Mouse (Mus musculus) hindbrain, embryonic 13.5 days (tissue): Measurements from ENCODE around the gene Ago4. TPM values are rescaled to one million over a fixed set of nuclear protein-coding genes. Genes with fewer than 3 reads are reported as not detected.
A peak's percentile ranks its signal among the peaks of the same experiment; 100 is the strongest.
"Not testable (repeated sequence)": the region's sequence is repeated elsewhere in the genome, so short reads cannot be mapped to it uniquely, and the experiment has no call there.

ENCODE experiments used
- ATAC-seq: fragments of 200-750 bp; cut with Nextera tagmentation; 2 replicates; pipeline ENCODE4 v1.8.0; 2017; ENCODE audit warnings: moderate TSS enrichment; ENCODE audit not compliant: low FRiP score
- H3K27ac ChIP-seq: fragments of 300-500 bp; sonication (generic); 2 replicates; pipeline ENCODE4 v1.5.1; 2015; ENCODE audit warnings: inconsistent platforms, mild to moderate bottlenecking, moderate library complexity
- H3K27me3 ChIP-seq: fragments of 300-500 bp; sonication (generic); 2 replicates; pipeline ENCODE4 v1.6.1; 2015; ENCODE audit warnings: mild to moderate bottlenecking, inconsistent platforms
- H3K36me3 ChIP-seq: fragments of 300-500 bp; sonication (generic); 2 replicates; pipeline ENCODE4 v1.6.1; 2015; ENCODE audit warnings: mild to moderate bottlenecking, inconsistent platforms
- H3K4me1 ChIP-seq: fragments of 300-500 bp; sonication (generic); replicated peaks from 2 replicates; pipeline ENCODE4 v1.6.1; 2015; ENCODE audit warnings: inconsistent platforms
- H3K4me2 ChIP-seq: fragments of 300-500 bp; sonication (generic); 2 replicates; pipeline ENCODE4 v1.6.1; 2015; ENCODE audit warnings: inconsistent platforms, mild to moderate bottlenecking, moderate library complexity
- H3K4me3 ChIP-seq: fragments of 300-500 bp; sonication (generic); 2 replicates; pipeline ENCODE4 v1.5.1; 2015; ENCODE audit warnings: mild to moderate bottlenecking, inconsistent platforms
- H3K9ac ChIP-seq: fragments of 300-500 bp; sonication (generic); 2 replicates; pipeline ENCODE4 v1.6.1; 2015; ENCODE audit warnings: mild to moderate bottlenecking, inconsistent platforms
- H3K9me3 ChIP-seq: fragments of 300-500 bp; sonication (generic); 2 replicates; pipeline ENCODE4 v1.6.1; 2016; ENCODE audit warnings: inconsistent platforms
- WGBS: fragments of 180-500 bp; shearing (Covaris S2); methylation state at CpG from one replicate; pipeline ENCODE4 v1.1.7; 2015; 5-methylcytosine and 5-hydroxymethylcytosine counted together
- polyA plus RNA-seq: library from polyadenylated mRNA; unstranded; fragments of >200 nt; fragmentation: Nextera tagmentation; extraction: Ambion mirVana; gene quantifications from 2 replicates; pipeline ENCODE4 v1.2.1, GENCODE M21; 2015

Gene Ago4
- polyA plus RNA-seq, 1 experiment from 2014 or later: 10.0 TPM

DNA sequence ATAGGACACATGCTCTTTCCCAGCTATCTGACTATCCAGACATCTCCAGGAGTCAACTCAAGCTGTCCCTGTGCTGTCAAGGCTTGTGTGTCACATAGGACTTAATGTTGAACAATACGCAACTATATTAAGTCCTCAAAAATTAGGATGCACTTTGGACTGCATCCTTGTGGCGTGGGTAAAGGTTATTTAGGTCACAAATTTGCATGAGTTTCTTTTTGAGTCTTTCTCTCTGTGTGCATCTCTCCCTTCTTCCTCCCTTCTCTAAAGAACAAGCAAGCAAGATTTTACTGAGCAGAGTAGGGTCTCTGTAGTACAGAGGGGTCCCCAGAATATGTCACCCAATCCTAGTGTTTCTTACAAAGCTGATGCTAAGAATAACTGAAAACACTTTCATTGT, 12.9 kb upstream of the Ago4 start:
- no peak overlapping the region for H3K4me3 ChIP-seq
- H3K36me3 ChIP-seq: no peaks in the 10 kb centered on the region
- H3K9ac ChIP-seq: no peak overlapping the region
- no peaks in the 10 kb centered on the region for H3K4me1 ChIP-seq
- no peak for ATAC-seq
- H3K27ac ChIP-seq: no peak overlapping the region
- H3K27me3 ChIP-seq: 0 out of 2 replicates have a peak, but pooled peaks cover under 1% of the 10 kb centered on the region
- 78% methylated on average over 2 of the region's 2 CpGs for WGBS
- no peaks in the 10 kb centered on the region for H3K9me3 ChIP-seq
- no peak overlapping the region for H3K4me2 ChIP-seq

DNA sequence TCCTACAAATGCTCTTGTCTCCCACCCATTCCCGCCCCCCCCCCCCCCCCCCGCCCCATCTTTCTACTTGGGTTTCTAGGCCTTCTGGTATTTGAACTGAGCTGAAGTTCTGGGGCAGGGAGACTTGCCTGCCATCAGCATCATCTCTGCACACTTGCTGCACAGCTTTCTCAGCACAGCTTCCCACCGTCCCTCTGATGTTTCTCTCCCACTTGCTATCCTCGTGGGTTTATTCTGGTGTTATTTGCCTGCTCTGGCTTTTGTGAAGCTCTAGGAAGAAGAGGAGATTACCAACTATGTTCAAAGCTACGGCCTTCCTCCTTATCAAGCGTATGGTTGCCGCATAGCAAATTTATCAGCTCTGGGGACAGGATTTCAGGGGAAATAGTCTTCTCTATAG, 12.4 kb upstream of the Ago4 start:
- no peak overlapping the region for H3K27ac ChIP-seq
- H3K4me2 ChIP-seq: no peak overlapping the region
- no peaks in the 10 kb centered on the region for H3K36me3 ChIP-seq
- H3K9ac ChIP-seq: no peak overlapping the region
- no peaks in the 10 kb centered on the region for H3K9me3 ChIP-seq
- H3K4me1 ChIP-seq: no peaks in the 10 kb centered on the region
- no peaks in the 10 kb centered on the region for H3K27me3 ChIP-seq
- whole genome bisulfite sequencing: 82% methylated on average over 5 of the region's 7 CpGs
- H3K4me3 ChIP-seq: no peak overlapping the region
- no peak for ATAC-seq

- WGBS: 72% methylated on average over 1 of the region's 1 CpGs
- Histone ChIP-seq H3K9ac (no peak overlapping the region), H3K27ac (no peak overlapping the region), H3K27me3 (no peaks in the 10 kb centered on the region), H3K4me2 (no peak overlapping the region), H3K36me3 (no peaks in the 10 kb centered on the region), H3K9me3 (no peaks in the 10 kb centered on the region), H3K4me1 (no peaks in the 10 kb centered on the region), H3K4me3 (no peak overlapping the region)
- no peak for ATAC-seq
Observed at GRCm38 (mm10) chr4:126545016-126545415, 11.7 kb upstream of the Ago4 start.

DNA sequence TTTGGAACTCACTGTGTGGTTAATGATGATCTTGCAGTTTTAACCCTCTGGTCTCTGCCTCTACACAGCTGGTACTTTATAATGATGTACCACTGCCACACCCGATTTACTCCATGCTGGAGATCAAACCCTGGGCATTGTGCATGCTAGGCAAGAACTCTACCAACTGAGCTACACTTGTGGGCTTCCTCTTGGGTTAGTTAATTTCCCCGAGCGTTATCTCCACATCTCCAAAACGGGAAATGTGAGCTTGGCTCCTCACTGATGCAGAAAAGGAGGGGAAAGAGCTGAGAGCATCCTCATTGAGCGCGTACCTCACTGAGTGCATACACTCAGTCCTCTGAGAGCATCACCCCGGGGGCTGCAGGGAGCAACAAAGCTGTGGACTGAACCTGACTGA, 9.6 kb upstream of the Ago4 start:
- H3K9ac ChIP-seq: no peak overlapping the region
- 76% methylated on average over 7 of the region's 7 CpGs for WGBS
- no peaks in the 10 kb centered on the region for H3K9me3 ChIP-seq
- no peak overlapping the region for H3K27ac ChIP-seq
- no peak for ATAC-seq
- no peaks in the 10 kb centered on the region for H3K36me3 ChIP-seq
- no peaks in the 10 kb centered on the region for H3K4me1 ChIP-seq
- no peak overlapping the region for H3K4me3 ChIP-seq
- H3K4me2 ChIP-seq: no peak overlapping the region
- no peaks in the 10 kb centered on the region for H3K27me3 ChIP-seq

DNA sequence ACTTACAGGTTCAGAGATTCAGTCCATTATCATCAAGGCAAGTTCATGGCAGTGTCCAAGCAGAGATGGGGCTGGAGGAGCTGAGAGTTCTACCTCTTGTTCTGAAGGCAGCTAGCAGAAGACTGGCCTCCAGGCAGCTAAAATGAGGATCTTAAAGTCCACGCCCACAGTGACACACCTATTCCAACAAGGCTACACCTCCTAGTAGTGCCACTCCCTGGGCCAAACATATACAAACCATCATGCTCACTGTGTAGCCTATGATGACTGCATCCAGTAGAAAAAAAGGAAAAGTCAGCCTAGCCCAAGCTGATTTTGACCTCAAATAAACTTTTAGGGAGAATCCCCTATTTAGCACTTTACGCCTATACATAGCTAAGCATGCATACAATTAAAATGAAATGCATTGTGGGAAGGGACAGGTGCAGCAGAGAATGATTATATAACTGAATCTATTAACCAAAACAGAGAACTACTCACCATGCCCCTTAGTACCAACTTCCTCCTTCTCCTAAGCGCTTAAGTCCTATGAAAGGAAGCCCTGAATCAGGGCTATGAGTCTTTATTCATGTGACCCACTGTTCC, 7.3 kb upstream of the Ago4 start:
- Histone ChIP-seq H3K27ac (no peak overlapping the region), H3K36me3 (no peaks in the 10 kb centered on the region), H3K9me3 (no peaks in the 10 kb centered on the region), H3K27me3 (no peaks in the 10 kb centered on the region), H3K9ac (no peak overlapping the region), H3K4me3 (no peak overlapping the region), H3K4me2 (no peak overlapping the region), H3K4me1 (no peaks in the 10 kb centered on the region)
- 84% methylated on average over 3 of the region's 3 CpGs for WGBS
- no peak for ATAC-seq

DNA sequence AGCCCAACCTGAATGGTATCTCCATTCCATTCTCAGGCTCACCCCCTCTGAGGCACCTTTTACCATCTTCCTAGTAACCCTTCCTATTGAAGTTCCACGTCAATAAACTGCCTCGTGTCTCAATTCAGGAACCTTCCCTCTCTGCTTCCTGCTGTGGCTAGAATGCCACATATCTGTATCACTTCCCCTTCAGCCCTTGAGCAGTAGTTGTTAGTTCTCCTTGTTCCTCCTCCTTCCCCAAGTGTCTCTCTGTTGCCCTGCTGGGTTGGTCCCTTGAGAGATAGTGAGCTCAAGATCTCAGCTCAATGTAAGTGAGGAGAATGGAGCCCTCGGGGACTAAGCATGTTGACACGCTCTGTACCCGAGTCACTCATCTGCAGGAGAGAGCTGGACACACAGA, 3.6 kb upstream of the Ago4 start:
- no peak for ATAC-seq
- Histone ChIP-seq H3K4me2 (no peak overlapping the region), H3K4me3 (no peak overlapping the region), H3K9ac (no peak overlapping the region), H3K9me3 (no peaks in the 10 kb centered on the region), H3K4me1 (peaks cover 12% of the 10 kb centered on the region), H3K27ac (no peak overlapping the region), H3K36me3 (no peaks in the 10 kb centered on the region), H3K27me3 (no peaks in the 10 kb centered on the region)
- WGBS: 70% methylated on average over 5 of the region's 5 CpGs

GRCm38 (mm10) chr4:126535631-126536030, 2.4 kb upstream of the Ago4 start:
- not testable (repeated sequence) for ATAC-seq, H3K36me3 ChIP-seq, H3K4me2 ChIP-seq, H3K27ac ChIP-seq, H3K9ac ChIP-seq, H3K9me3 ChIP-seq, H3K4me3 ChIP-seq, H3K27me3 ChIP-seq
- 91% methylated on average over 7 of the region's 7 CpGs for WGBS
- peaks cover 19% of the 10 kb centered on the region for H3K4me1 ChIP-seq

DNA sequence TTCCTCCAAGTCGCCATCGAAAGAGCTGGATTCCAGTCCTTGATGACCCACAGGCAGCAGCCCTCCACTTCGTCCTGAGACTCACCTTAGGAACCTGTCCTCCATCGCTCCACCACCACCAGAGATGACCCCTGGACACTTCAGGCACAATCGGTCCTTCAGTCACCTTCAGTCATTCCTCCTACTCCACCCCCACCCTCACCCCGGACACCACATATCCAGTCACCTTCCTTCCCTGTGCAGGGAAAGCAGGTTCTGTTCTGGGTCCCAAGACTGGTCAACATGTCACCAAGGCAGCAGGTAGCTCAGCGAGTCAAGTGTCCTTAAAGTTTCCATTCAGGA, 428 bp upstream of the Ago4 start:
- peak overlapping the region; percentile 82 for H3K4me2 ChIP-seq
- H3K4me1 ChIP-seq: peaks cover 19% of the 10 kb centered on the region
- no peaks in the 10 kb centered on the region for H3K27me3 ChIP-seq
- peak overlapping the region; percentile 96 for H3K9ac ChIP-seq
- H3K4me3 ChIP-seq: peak overlapping the region; percentile 77
- H3K36me3 ChIP-seq: no peaks in the 10 kb centered on the region
- WGBS: 7% methylated on average over 7 of the region's 7 CpGs
- peak overlapping the region; percentile 91 for H3K27ac ChIP-seq
- peak; percentile 78 for ATAC-seq
- H3K9me3 ChIP-seq: no peaks in the 10 kb centered on the region

DNA sequence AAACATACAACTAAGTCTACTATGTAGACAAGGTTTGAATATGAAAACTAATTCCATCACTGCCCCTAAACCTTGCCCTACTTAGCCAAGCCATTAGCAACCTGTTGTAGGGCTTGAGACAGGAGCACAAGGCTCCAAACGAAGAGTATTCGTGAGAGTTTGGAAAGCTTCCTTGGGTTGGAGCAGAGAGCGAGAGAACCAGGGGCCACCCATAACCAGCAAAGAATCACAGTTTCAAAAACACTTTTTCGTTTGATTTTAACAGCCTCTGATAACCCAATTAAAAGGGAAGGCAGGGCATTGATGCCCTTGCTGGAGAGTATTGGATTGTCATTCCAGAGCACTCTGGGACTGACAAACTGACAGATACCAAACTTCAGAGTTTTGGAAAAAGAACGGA, 980 bp downstream of the Ago4 start:
- Histone ChIP-seq H3K36me3 (no peaks in the 10 kb centered on the region), H3K27ac (peak overlapping the region; percentile 91; the same call in 1 of the 2 replicates), H3K4me1 (peaks cover 19% of the 10 kb centered on the region), H3K9ac (peak overlapping the region; percentile 96), H3K4me3 (peak overlapping the region; percentile 77), H3K9me3 (no peaks in the 10 kb centered on the region), H3K4me2 (peak overlapping the region; percentile 82), H3K27me3 (no peaks in the 10 kb centered on the region)
- 34% methylated on average over 5 of the region's 5 CpGs for WGBS
- no peak for ATAC-seq

DNA sequence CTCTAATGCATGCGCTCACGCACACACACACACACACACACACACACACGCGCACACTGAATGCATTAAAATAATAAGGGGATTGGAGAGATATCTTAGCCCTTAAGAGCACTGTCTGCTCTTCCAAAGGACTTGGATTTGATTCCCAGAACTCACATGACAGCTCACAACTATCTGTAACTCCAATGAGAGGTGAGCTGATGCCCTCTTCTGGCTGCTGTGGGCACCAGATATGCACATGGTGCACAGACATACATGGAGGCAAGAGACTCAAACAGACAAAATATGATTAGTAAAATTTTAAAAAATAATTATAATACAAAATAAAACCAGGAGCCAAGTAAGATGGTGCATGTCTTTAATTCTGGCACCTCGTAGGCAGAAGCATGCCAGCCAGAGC, 6.4 kb downstream of the Ago4 start:
- H3K27ac ChIP-seq: no peak overlapping the region
- H3K36me3 ChIP-seq: peaks cover 14% of the 10 kb centered on the region
- ATAC-seq: no peak
- no peak overlapping the region for H3K4me3 ChIP-seq
- peaks cover 7% of the 10 kb centered on the region for H3K4me1 ChIP-seq
- no peaks in the 10 kb centered on the region for H3K27me3 ChIP-seq
- WGBS: 96% methylated on average over 5 of the region's 5 CpGs
- no peak overlapping the region for H3K9ac ChIP-seq
- no peak overlapping the region for H3K4me2 ChIP-seq
- no peaks in the 10 kb centered on the region for H3K9me3 ChIP-seq

DNA sequence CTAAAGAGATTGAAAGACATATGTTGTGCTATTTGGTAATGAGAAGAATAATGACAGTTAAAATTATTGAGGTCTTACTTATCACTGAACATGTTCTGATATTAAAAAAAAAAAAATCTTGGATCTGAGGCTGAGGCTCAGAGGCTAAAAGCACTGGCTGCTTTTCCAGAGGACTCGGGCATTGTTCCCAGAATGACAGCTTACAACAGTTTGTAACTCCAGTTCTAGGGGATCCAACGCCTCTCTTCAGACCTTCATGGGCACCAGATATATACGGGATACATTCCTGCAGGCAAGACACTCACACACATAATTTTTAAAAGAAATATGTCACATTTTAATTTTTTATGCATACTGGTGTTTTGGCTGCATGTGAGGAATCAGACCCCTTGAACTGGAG, 7.1 kb downstream of the Ago4 start:
- Histone ChIP-seq H3K36me3 (peaks cover 19% of the 10 kb centered on the region), H3K9ac (no peak overlapping the region), H3K27ac (no peak overlapping the region), H3K4me3 (no peak overlapping the region), H3K27me3 (no peaks in the 10 kb centered on the region), H3K4me2 (no peak overlapping the region), H3K9me3 (no peaks in the 10 kb centered on the region), H3K4me1 (peaks cover 1% of the 10 kb centered on the region)
- WGBS: 91% methylated on average over 3 of the region's 3 CpGs
- no peak for ATAC-seq

- 88% methylated on average over 6 of the region's 6 CpGs for WGBS
- Histone ChIP-seq H3K27me3 (no peaks in the 10 kb centered on the region), H3K36me3 (peaks cover 88% of the 10 kb centered on the region), H3K4me3 (no peak overlapping the region), H3K27ac (no peak overlapping the region), H3K9ac (no peak overlapping the region), H3K4me2 (no peak overlapping the region), H3K4me1 (no peaks in the 10 kb centered on the region), H3K9me3 (no peaks in the 10 kb centered on the region)
- ATAC-seq: no peak
Observed at GRCm38 (mm10) chr4:126512308-126513066, 20.8 kb downstream of the Ago4 start.

DNA sequence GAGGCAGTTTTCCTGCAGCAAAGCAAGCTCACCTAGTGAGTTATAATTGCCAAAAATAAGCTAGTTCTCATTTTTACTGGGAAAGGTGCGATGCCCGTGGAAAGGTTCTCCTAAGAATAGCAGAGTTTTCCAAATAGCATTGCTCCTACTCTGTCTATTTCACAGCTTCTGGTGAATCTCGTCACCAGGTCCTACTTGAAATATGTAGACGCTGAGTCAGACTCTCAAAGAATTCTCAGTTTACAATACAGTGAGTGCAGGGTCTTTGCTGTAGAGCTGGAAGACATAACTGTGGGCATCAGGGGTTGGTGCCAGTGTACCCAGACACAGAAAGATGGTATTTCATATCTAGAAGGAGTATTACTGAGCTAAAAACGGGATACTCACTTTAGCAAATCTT, 22.3 kb downstream of the Ago4 start:
- H3K9me3 ChIP-seq: no peaks in the 10 kb centered on the region
- no peaks in the 10 kb centered on the region for H3K4me1 ChIP-seq
- H3K9ac ChIP-seq: no peak overlapping the region
- H3K4me3 ChIP-seq: no peak overlapping the region
- peaks cover 89% of the 10 kb centered on the region for H3K36me3 ChIP-seq
- no peak for ATAC-seq
- H3K27ac ChIP-seq: no peak overlapping the region
- WGBS: 88% methylated on average over 5 of the region's 5 CpGs
- no peaks in the 10 kb centered on the region for H3K27me3 ChIP-seq
- H3K4me2 ChIP-seq: no peak overlapping the region
